14 mouse cellular contexts compared by ENCODE assay signal in genomic region chr12:17779093-17779492, GRCm38 (mm10).
DNase-seq lines count a peak whose midpoint lies in the region; ATAC-seq lines count a peak whose summit lies in the region.
"Had no signal": no experiment of that assay in that cellular context is flagged by ENCODE, and none has a peak within 500 bp of the region (broad histone marks: within the 10 kb centered on the region; RNA-seq: fewer than 3 reads in every experiment).

No protein-coding gene starts in this region.

- peak; percentile 43; the same call in 1 of the 2 replicates for ATAC-seq in hindbrain, embryonic 14.5 days (ENCODE audit: low FRiP score)
- peak; percentile 67; the same call in 1 of the 2 replicates for ATAC-seq in hindbrain, embryonic 16.5 days
- peak; percentile 81 for ATAC-seq in midbrain, embryonic 15.5 days (replicated peaks)
- ATAC-seq in activated CD4-positive, CD25-positive, alpha-beta regulatory T cell, adult 4 months, result no peak

- DNase-seq in hindbrain, embryonic 14.5 days (ENCODE audit: low spot score), result peak; percentile 30
- DNase-seq in hindbrain, embryonic 10.5 days (ENCODE audit: low spot score), result no peak
- DNase-seq in B cell, adult 2 months, result no peak
- no peak for DNase-seq in kidney, postnatal 10 days
- DNase-seq: gastrocnemius, postnatal 14 days; liver, embryonic 13.5 days had no signal

- no peaks in the 10 kb centered on the region for H3K36me3 ChIP-seq in hindbrain, embryonic 14.5 days (replicated peaks; ENCODE audit: control insufficient read depth, insufficient read depth)
- H3K36me3 ChIP-seq in hindbrain, embryonic 10.5 days, result no peaks in the 10 kb centered on the region
- H3K36me3 ChIP-seq in hindbrain, embryonic 16.5 days (ENCODE audit: control insufficient read depth, insufficient read depth, low read length), result no peaks in the 10 kb centered on the region
- H3K36me3 ChIP-seq in midbrain, embryonic 15.5 days (replicated peaks), result no peaks in the 10 kb centered on the region
- H3K36me3 ChIP-seq: heart, embryonic 15.5 days; limb, embryonic 12.5 days; liver, embryonic 13.5 days; lung, embryonic 15.5 days; stomach, embryonic 15.5 days had no signal

- no peak overlapping the region for H3K4me3 ChIP-seq in hindbrain, embryonic 14.5 days (replicated peaks; ENCODE audit: low read length)
- no peak overlapping the region for H3K4me3 ChIP-seq in hindbrain, embryonic 10.5 days
- no peak overlapping the region for H3K4me3 ChIP-seq in hindbrain, embryonic 16.5 days (ENCODE audit: low read length)
- H3K4me3 ChIP-seq in midbrain, embryonic 15.5 days, result no peak overlapping the region
- H3K4me3 ChIP-seq: heart, embryonic 15.5 days; limb, embryonic 12.5 days; liver, embryonic 13.5 days; lung, embryonic 15.5 days; stomach, embryonic 15.5 days had no signal

- H3K4me1 ChIP-seq in hindbrain, embryonic 14.5 days (replicated peaks; ENCODE audit: control insufficient read depth, insufficient read depth, low read length), result no peaks in the 10 kb centered on the region
- peaks cover 3% of the 10 kb centered on the region for H3K4me1 ChIP-seq in hindbrain, embryonic 10.5 days (replicated peaks)
- peaks cover 2% of the 10 kb centered on the region; the same call in 1 of the 2 replicates for H3K4me1 ChIP-seq in hindbrain, embryonic 16.5 days (ENCODE audit: control insufficient read depth, insufficient read depth, low read depth, low read length)
- H3K4me1 ChIP-seq in midbrain, embryonic 15.5 days, result peaks cover 7% of the 10 kb centered on the region
- H3K4me1 ChIP-seq: heart, embryonic 15.5 days; limb, embryonic 12.5 days; liver, embryonic 13.5 days; lung, embryonic 15.5 days; stomach, embryonic 15.5 days had no signal

- no peak overlapping the region for H3K27ac ChIP-seq in hindbrain, embryonic 14.5 days
- no peak overlapping the region for H3K27ac ChIP-seq in hindbrain, embryonic 10.5 days
- no peak overlapping the region for H3K27ac ChIP-seq in hindbrain, embryonic 16.5 days (ENCODE audit: low read depth, low read length)
- peak overlapping the region; percentile 52 for H3K27ac ChIP-seq in midbrain, embryonic 15.5 days
- H3K27ac ChIP-seq: heart, embryonic 15.5 days; limb, embryonic 12.5 days; liver, embryonic 13.5 days; lung, embryonic 15.5 days; macrophage; stomach, embryonic 15.5 days had no signal

- H3K9me3 ChIP-seq in hindbrain, embryonic 14.5 days (ENCODE audit: control insufficient read depth, low read length), result no peaks in the 10 kb centered on the region
- no peaks in the 10 kb centered on the region for H3K9me3 ChIP-seq in hindbrain, embryonic 10.5 days
- no peaks in the 10 kb centered on the region for H3K9me3 ChIP-seq in hindbrain, embryonic 16.5 days (ENCODE audit: control insufficient read depth, low read length)
- no peaks in the 10 kb centered on the region for H3K9me3 ChIP-seq in midbrain, embryonic 15.5 days
- H3K9me3 ChIP-seq: heart, embryonic 15.5 days; limb, embryonic 12.5 days; liver, embryonic 13.5 days; lung, embryonic 15.5 days; stomach, embryonic 15.5 days had no signal

- H3K4me2 ChIP-seq in hindbrain, embryonic 14.5 days (replicated peaks), result no peak overlapping the region
- no peak overlapping the region for H3K4me2 ChIP-seq in hindbrain, embryonic 16.5 days (ENCODE audit: low read length)
- no peak overlapping the region for H3K4me2 ChIP-seq in midbrain, embryonic 15.5 days
- H3K4me2 ChIP-seq: heart, embryonic 15.5 days; limb, embryonic 12.5 days; liver, embryonic 13.5 days; lung, embryonic 15.5 days; stomach, embryonic 15.5 days had no signal

- 11% methylated on average over 3 of the region's 3 CpGs for WGBS in hindbrain, embryonic 14.5 days
- 28% methylated on average over 3 of the region's 3 CpGs for WGBS in hindbrain, embryonic 10.5 days
- 13% methylated on average over 3 of the region's 3 CpGs for WGBS in hindbrain, embryonic 16.5 days
- WGBS in midbrain, embryonic 15.5 days, result 5% methylated on average over 3 of the region's 3 CpGs

- H3K27me3 ChIP-seq in hindbrain, embryonic 14.5 days (ENCODE audit: control insufficient read depth, insufficient read depth, low read length), result no peaks in the 10 kb centered on the region
- no peaks in the 10 kb centered on the region for H3K27me3 ChIP-seq in hindbrain, embryonic 10.5 days (ENCODE audit: insufficient read depth, poor library complexity, severe bottlenecking)
- no peaks in the 10 kb centered on the region for H3K27me3 ChIP-seq in hindbrain, embryonic 16.5 days (replicated peaks; ENCODE audit: control insufficient read depth, insufficient read depth, low read length)
- no peaks in the 10 kb centered on the region for H3K27me3 ChIP-seq in midbrain, embryonic 15.5 days (replicated peaks)
- H3K27me3 ChIP-seq: heart, embryonic 15.5 days; limb, embryonic 12.5 days; liver, embryonic 13.5 days; lung, embryonic 15.5 days; stomach, embryonic 15.5 days had no signal

- no peak overlapping the region for H3K9ac ChIP-seq in hindbrain, embryonic 14.5 days
- H3K9ac ChIP-seq in hindbrain, embryonic 16.5 days (ENCODE audit: low read depth, low read length), result no peak overlapping the region
- H3K9ac ChIP-seq in midbrain, embryonic 15.5 days, result no peak overlapping the region
- H3K9ac ChIP-seq: heart, embryonic 15.5 days; limb, embryonic 12.5 days; liver, embryonic 13.5 days; lung, embryonic 15.5 days; stomach, embryonic 15.5 days had no signal
